Mouse (Mus musculus) spleen, adult 18-20 months (tissue): Measurements from ENCODE around the gene Magea2.
"Not testable (repeated sequence)": the region's sequence is repeated elsewhere in the genome, so short reads cannot be mapped to it uniquely, and the experiment has no call there.

Source experiments
- DNase-seq, 2 experiments: peaks; one replicate each; pipeline ENCODE4 v3.0.0; 2022; ENCODE audit warnings: mixed read lengths in 2 of 2

Gene Magea2

DNA sequence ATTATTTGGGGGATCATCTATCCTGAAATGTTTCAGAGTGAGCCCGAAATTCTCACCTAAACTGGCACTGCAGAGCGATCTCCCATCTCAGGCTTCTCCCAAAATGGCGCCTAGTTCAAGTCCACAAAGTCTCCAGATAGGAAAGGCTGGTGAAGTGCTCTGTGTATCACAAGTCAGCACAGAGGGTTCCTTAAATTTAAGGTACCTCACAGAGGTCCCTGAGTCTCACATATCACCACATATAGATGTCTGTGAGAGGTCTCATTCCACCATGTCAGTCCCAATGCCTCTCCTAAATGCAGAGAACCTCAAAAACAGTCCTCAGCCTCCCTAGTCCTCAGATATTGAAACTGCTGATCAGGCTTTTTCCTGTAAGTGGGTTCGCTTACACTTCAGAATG is at the start of gene Magea2:
Gene Magea2, minus strand, starts transcription at position 101 of the 400 bp plus-strand sequence.
- not testable (repeated sequence) for DNase-seq

DNA sequence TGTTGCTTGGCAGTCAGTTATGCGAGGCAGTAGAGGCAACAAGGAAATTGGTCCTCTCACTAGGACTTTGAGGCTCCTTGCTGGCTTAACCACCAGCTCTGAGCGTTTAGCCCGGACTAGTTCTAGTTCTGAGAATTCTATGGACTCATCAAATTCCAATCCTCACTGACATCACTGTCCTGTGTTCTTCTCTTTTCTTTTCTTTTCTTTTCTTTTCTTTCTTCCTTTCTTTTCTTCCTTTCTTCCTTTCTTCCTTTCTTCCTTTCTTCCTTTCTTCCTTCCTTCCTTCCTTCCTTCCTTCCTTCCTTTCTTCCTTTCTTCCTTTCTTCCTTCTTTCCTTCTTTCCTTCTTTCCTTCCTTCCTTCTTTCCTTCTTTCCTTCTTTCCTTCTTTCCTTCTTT is 34.8 kb upstream of the Magea2 start, which contains the start of gene Cldn34b2:
Gene Cldn34b2, minus strand, starts transcription at position 101 of the 400 bp plus-strand sequence.
- DNase-seq: not testable (repeated sequence)

DNA sequence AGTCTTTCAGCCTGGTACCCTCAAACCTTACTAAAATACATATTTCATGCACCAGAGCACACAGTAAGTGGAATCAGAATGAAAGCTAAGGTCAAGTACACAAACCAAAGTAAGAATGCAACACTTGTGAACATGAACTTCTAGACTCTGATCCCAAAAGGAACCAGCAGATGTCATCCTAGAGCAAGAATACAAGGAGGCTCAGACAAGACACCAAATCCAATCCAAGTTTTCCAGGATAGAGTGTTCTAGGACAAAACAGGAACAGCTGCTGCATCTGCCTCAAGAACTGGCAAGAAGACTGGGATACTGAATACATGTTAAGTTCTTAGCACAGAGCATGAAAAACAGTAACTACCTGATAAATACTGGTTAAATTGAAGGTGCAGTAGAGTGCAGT is 4.6 kb upstream of the Magea2 start:
- DNase-seq: no peak

DNA sequence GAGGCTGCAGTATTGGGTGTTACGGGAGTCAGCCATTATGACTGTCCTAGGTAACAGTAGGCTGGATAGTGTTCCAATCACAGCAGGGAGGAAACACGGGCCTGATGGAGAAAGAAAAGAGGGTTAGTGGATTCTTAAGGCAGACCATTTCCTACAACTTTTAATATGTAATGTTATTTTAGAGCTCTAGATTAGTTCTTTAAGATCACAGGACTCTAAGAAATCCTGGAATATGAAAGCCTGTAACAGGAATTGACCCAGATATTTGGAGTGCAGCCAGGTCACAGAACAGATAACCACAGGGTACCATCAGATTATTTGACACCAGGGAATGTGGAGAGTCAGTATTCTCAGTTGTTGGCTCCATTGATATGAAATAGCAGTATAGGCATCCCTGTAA is 3.8 kb downstream of the Magea2 start, which contains the start of gene Magea1:
Gene Magea1, minus strand, starts transcription at position 101 of the 400 bp plus-strand sequence.
- not testable (repeated sequence) for DNase-seq

DNA sequence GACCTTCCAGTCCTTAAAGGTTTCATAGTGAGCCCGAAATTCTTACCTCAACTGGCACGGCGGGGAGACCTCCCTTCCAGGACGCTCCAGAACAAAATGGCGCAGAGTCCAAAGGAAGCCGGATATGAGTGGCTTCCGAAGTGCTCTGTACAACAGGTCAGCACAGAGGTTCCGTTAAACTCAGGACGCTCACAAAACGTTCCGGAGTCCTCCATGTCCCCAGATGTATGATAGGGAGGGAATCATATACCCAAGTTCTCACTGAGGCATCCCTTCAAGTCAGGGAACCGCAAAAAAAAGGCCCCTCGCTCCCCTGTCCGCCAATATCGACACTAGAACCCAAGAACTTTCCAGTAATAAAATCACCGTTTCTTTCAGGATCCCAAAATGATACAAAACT is 30.4 kb downstream of the Magea2 start, which contains the start of gene Magea5:
Gene Magea5, minus strand, starts transcription at position 101 of the 400 bp plus-strand sequence.
- DNase-seq: not testable (repeated sequence)

DNA sequence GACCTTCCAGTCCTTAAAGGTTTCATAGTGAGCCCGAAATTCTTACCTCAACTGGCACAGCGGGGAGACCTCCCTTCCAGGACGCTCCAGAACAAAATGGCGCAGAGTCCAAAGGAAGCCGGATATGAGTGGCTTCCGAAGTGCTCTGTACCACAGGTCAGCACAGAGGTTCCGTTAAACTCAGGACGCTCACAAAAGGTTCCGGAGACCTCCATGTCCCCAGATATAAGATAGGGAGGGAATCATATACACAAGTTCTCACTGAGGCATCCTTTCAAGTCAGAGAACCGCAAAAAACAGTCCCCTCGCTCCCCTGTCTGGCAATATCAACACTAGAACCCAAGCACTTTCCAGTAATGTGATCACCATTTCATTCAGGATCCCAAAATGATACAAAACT is 97.7 kb downstream of the Magea2 start, which contains the start of gene Magea8:
Gene Magea8, minus strand, starts transcription at position 101 of the 400 bp plus-strand sequence.
- not testable (repeated sequence) for DNase-seq
